Mouse (Mus musculus) olfactory bulb, adult 2 months (tissue): Measurements from ENCODE around the gene Nav3.

Experiments used
- CTCF ChIP-seq: fragments of 200-500 bp; IDR thresholded peaks from 2 replicates; pipeline ENCODE4 v1.5.1; 2012; ENCODE audit warnings: low read depth, mild to moderate bottlenecking, low read length, moderate library complexity; ENCODE audit not compliant: insufficient read depth
- POLR2A ChIP-seq: fragments of 200-500 bp; IDR thresholded peaks from 2 replicates; pipeline ENCODE4 v1.6.1; 2012; ENCODE audit warnings: mild to moderate bottlenecking, low read depth, low read length, moderate library complexity; ENCODE audit not compliant: insufficient read depth

- TF ChIP-seq CTCF (no peak), POLR2A (no peak)
Measured at GRCm38 (mm10) chr10:110417003-110417402, 39.0 kb downstream of the Nav3 start.
